Mouse (Mus musculus) urinary bladder, postnatal 0 days (tissue): Measurements from ENCODE around the gene Vmn1r119. TPM values are rescaled to one million over a fixed set of nuclear protein-coding genes. Genes with fewer than 3 reads are reported as not detected.

Experiments used
- polyA plus RNA-seq: library from polyadenylated mRNA; unstranded; fragments of >200 nt; fragmentation: Nextera tagmentation; extraction: Ambion mirVana; gene quantifications from 2 replicates; pipeline ENCODE4 v1.2.1, GENCODE M21; 2015

The Vmn1r119 gene
- polyA plus RNA-seq = not detected in 2 replicates

GRCm38 (mm10) chr7:21012355-21012754 lies at the start of gene Vmn1r119:
Vmn1r119 (minus strand) TSS chr7:21012455.

GRCm38 (mm10) chr7:21053684-21054083 lies 41.4 kb upstream of the Vmn1r119 start, which contains the start of gene Vmn1r120:
Vmn1r120 (minus strand) TSS chr7:21053784.

Other genes with a start within 250 kb of the Vmn1r119 start
- gene Vmn1r112, start 241.3 kb downstream of the Vmn1r119 start, polyA plus RNA-seq = not detected in 2 replicates
- not detected in 2 replicates for gene Vmn1r113, start 225.2 kb downstream of the Vmn1r119 start, polyA plus RNA-seq
- gene Vmn1r114, start 200.3 kb downstream of the Vmn1r119 start, polyA plus RNA-seq = not detected in 2 replicates
- gene Vmn1r115, start 167.5 kb downstream of the Vmn1r119 start, polyA plus RNA-seq = not detected in 2 replicates
- not detected in 2 replicates for gene Vmn1r116, start 140.2 kb downstream of the Vmn1r119 start, polyA plus RNA-seq
- not detected in 2 replicates for gene Vmn1r117, start 128.3 kb downstream of the Vmn1r119 start, polyA plus RNA-seq
- not detected in 2 replicates for gene Vmn1r118, start 100.1 kb downstream of the Vmn1r119 start, polyA plus RNA-seq
- gene Vmn1r120, start 41.3 kb upstream of the Vmn1r119 start, polyA plus RNA-seq = not detected in 2 replicates
- not detected in 2 replicates for gene Vmn1r121, start 86.1 kb upstream of the Vmn1r119 start, polyA plus RNA-seq
- not detected in 2 replicates for gene Vmn1r122, start 121.7 kb upstream of the Vmn1r119 start, polyA plus RNA-seq
- gene Vmn1r123, start 149.7 kb upstream of the Vmn1r119 start, polyA plus RNA-seq = not detected in 2 replicates
- gene Gm5157, start 178.0 kb upstream of the Vmn1r119 start, polyA plus RNA-seq = not detected in 2 replicates
- not detected in 2 replicates for gene Vmn1r124, start 248.2 kb upstream of the Vmn1r119 start, polyA plus RNA-seq